Mouse (Mus musculus): ENCODE measurements around the gene Tcp11l2. TPM values are rescaled to one million over a fixed set of nuclear protein-coding genes. Genes with fewer than 3 reads are reported as not detected.

The Tcp11l2 gene
- polyA plus RNA-seq, 1 experiment: 139 TPM

GRCm38 (mm10) chr10:84564427-84564826, 12.0 kb upstream of the Tcp11l2 start:
- Histone ChIP-seq H3K36me3 (ENCODE audit: control insufficient read depth, insufficient read depth, low read length) (no peaks in the 10 kb centered on the region), H3K4me3 (ENCODE audit: control insufficient read depth, insufficient read depth, low read length) (no peak overlapping the region), H3K27me3 (ENCODE audit: control insufficient read depth, insufficient read depth, low read length) (no peaks in the 10 kb centered on the region), H3K4me1 (replicated peaks; ENCODE audit: control insufficient read depth, insufficient read depth, low read length) (peaks cover 5% of the 10 kb centered on the region), H3K27ac (ENCODE audit: control insufficient read depth, insufficient read depth, low read length) (no peak overlapping the region)
- WGBS: 94% methylated on average over 8 of the region's 8 CpGs
- DNase-seq: no peak
- TF ChIP-seq POLR2A (IDR thresholded peaks at IDR 0.05; ENCODE audit: control insufficient read depth, extremely low read depth, insufficient read depth, low read length, poor library complexity) (no peak), CTCF (IDR thresholded peaks at IDR 0.05; ENCODE audit: borderline replicate concordance, control insufficient read depth, extremely low read depth, insufficient read depth, low read length, poor library complexity) (no peak)

GRCm38 (mm10) chr10:84571052-84571639, 5.3 kb upstream of the Tcp11l2 start:
- Histone ChIP-seq H3K27me3 (ENCODE audit: control insufficient read depth, insufficient read depth, low read length) (no peaks in the 10 kb centered on the region), H3K4me1 (replicated peaks; ENCODE audit: control insufficient read depth, insufficient read depth, low read length) (0 out of 2 replicates have a peak, but pooled peaks cover 2% of the 10 kb centered on the region), H3K27ac (ENCODE audit: control insufficient read depth, insufficient read depth, low read length) (no peak overlapping the region), H3K36me3 (ENCODE audit: control insufficient read depth, insufficient read depth, low read length) (no peaks in the 10 kb centered on the region), H3K4me3 (ENCODE audit: control insufficient read depth, insufficient read depth, low read length) (no peak overlapping the region)
- no peak for DNase-seq
- TF ChIP-seq POLR2A (IDR thresholded peaks at IDR 0.05; ENCODE audit: control insufficient read depth, extremely low read depth, insufficient read depth, low read length, poor library complexity): no peak
- TF ChIP-seq CTCF (IDR thresholded peaks at IDR 0.05; ENCODE audit: borderline replicate concordance, control insufficient read depth, extremely low read depth, insufficient read depth, low read length, poor library complexity): no peak
- WGBS: 70% methylated on average over 10 of the region's 10 CpGs

- Histone ChIP-seq H3K4me1 (replicated peaks; ENCODE audit: control insufficient read depth, insufficient read depth, low read length) (peaks cover 12% of the 10 kb centered on the region), H3K27me3 (ENCODE audit: control insufficient read depth, insufficient read depth, low read length) (no peaks in the 10 kb centered on the region), H3K36me3 (ENCODE audit: control insufficient read depth, insufficient read depth, low read length) (no peaks in the 10 kb centered on the region), H3K27ac (ENCODE audit: control insufficient read depth, insufficient read depth, low read length) (no peak overlapping the region), H3K4me3 (ENCODE audit: control insufficient read depth, insufficient read depth, low read length) (no peak overlapping the region)
- DNase-seq: no peak
- WGBS: 7% methylated on average over 5 of the region's 5 CpGs
- TF ChIP-seq POLR2A (IDR thresholded peaks at IDR 0.05; ENCODE audit: control insufficient read depth, extremely low read depth, insufficient read depth, low read length, poor library complexity) (no peak), CTCF (IDR thresholded peaks at IDR 0.05; ENCODE audit: borderline replicate concordance, control insufficient read depth, extremely low read depth, insufficient read depth, low read length, poor library complexity) (no peak)
Measured at GRCm38 (mm10) chr10:84573671-84574420, 2.6 kb upstream of the Tcp11l2 start.

GRCm38 (mm10) chr10:84576029-84576394, 414 bp upstream of the Tcp11l2 start:
- TF ChIP-seq CTCF (IDR thresholded peaks at IDR 0.05; ENCODE audit: borderline replicate concordance, control insufficient read depth, extremely low read depth, insufficient read depth, low read length, poor library complexity): no peak
- no peak for TF ChIP-seq POLR2A (IDR thresholded peaks at IDR 0.05; ENCODE audit: control insufficient read depth, extremely low read depth, insufficient read depth, low read length, poor library complexity)
- Histone ChIP-seq H3K4me3 (ENCODE audit: control insufficient read depth, insufficient read depth, low read length) (peak overlapping the region; percentile 64), H3K4me1 (replicated peaks; ENCODE audit: control insufficient read depth, insufficient read depth, low read length) (peaks cover 12% of the 10 kb centered on the region), H3K27ac (ENCODE audit: control insufficient read depth, insufficient read depth, low read length) (no peak overlapping the region), H3K36me3 (ENCODE audit: control insufficient read depth, insufficient read depth, low read length) (no peaks in the 10 kb centered on the region), H3K27me3 (ENCODE audit: control insufficient read depth, insufficient read depth, low read length) (no peaks in the 10 kb centered on the region)
- under 1% methylated on average over 14 of the region's 14 CpGs for WGBS
- no peak for DNase-seq

- peak overlapping the region; percentile 70 for H3K27ac ChIP-seq (ENCODE audit: control insufficient read depth, insufficient read depth, low read length)
- peak overlapping the region; percentile 88 for H3K4me3 ChIP-seq (ENCODE audit: control insufficient read depth, insufficient read depth, low read length)
- under 1% methylated on average over 38 of the region's 38 CpGs for WGBS
- TF ChIP-seq POLR2A (IDR thresholded peaks at IDR 0.05; ENCODE audit: control insufficient read depth, extremely low read depth, insufficient read depth, low read length, poor library complexity) (no peak), CTCF (IDR thresholded peaks at IDR 0.05; ENCODE audit: borderline replicate concordance, control insufficient read depth, extremely low read depth, insufficient read depth, low read length, poor library complexity) (no peak)
- H3K27me3 ChIP-seq (ENCODE audit: control insufficient read depth, insufficient read depth, low read length): no peaks in the 10 kb centered on the region
- peaks cover 12% of the 10 kb centered on the region for H3K4me1 ChIP-seq (replicated peaks; ENCODE audit: control insufficient read depth, insufficient read depth, low read length)
- H3K36me3 ChIP-seq (ENCODE audit: control insufficient read depth, insufficient read depth, low read length): no peaks in the 10 kb centered on the region
- DNase-seq: peak; percentile 80
Measured at GRCm38 (mm10) chr10:84577071-84577727, 773 bp downstream of the Tcp11l2 start.

DNA sequence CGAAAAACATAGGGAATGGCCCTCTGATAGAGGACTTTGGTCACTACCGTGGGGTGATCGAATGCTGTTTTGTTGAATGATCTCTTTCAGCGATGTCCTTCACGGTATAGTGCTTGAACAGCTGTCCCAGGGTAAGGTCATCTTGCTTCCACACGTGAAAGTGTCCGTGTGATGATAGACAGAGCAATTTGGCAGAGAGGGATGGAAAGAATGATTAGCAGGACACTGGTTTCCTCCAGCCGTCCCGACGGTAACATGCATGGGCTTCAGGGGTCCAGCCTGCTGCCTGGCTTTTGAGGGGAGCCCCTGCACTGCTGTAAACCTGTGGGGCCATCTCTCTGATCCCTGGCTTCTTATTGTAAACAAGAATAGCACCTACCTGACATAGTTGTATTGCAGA, 2.3 kb downstream of the Tcp11l2 start:
- no peak for DNase-seq
- H3K4me3 ChIP-seq (ENCODE audit: control insufficient read depth, insufficient read depth, low read length): no peak overlapping the region
- TF ChIP-seq CTCF (IDR thresholded peaks at IDR 0.05; ENCODE audit: borderline replicate concordance, control insufficient read depth, extremely low read depth, insufficient read depth, low read length, poor library complexity) (no peak), POLR2A (IDR thresholded peaks at IDR 0.05; ENCODE audit: control insufficient read depth, extremely low read depth, insufficient read depth, low read length, poor library complexity) (no peak)

More for the DNA sequence above, 2.3 kb downstream of the Tcp11l2 start:
- H3K27me3 ChIP-seq (ENCODE audit: control insufficient read depth, insufficient read depth, low read length): no peaks in the 10 kb centered on the region
- no peaks in the 10 kb centered on the region for H3K36me3 ChIP-seq (ENCODE audit: control insufficient read depth, insufficient read depth, low read length)
- 95% methylated on average over 10 of the region's 10 CpGs for WGBS
- peaks cover 11% of the 10 kb centered on the region for H3K4me1 ChIP-seq (replicated peaks; ENCODE audit: control insufficient read depth, insufficient read depth, low read length)
- H3K27ac ChIP-seq (ENCODE audit: control insufficient read depth, insufficient read depth, low read length): no peak overlapping the region
